Mouse (Mus musculus): ENCODE measurements around the gene Akr7a5. TPM values are rescaled to one million over a fixed set of nuclear protein-coding genes. Genes with fewer than 3 reads are reported as not detected.

Akr7a5 gene
- total RNA-seq, 2 experiments from 2014 or later, result 32.5 to 34.9 TPM

GRCm38 (mm10) chr4:139298671-139299366 lies 11.7 kb upstream of the Akr7a5 start:
- DNase-seq (ENCODE audit: low spot score), result no peak

- no peak for DNase-seq (ENCODE audit: low spot score)
These were observed 8.8 kb upstream of the Akr7a5 start for GRCm38 (mm10) chr4:139301780-139302179.

GRCm38 (mm10) chr4:139302241-139302640 lies 8.3 kb upstream of the Akr7a5 start:
- DNase-seq (ENCODE audit: low spot score), result no peak

GRCm38 (mm10) chr4:139305521-139305920 lies 5.0 kb upstream of the Akr7a5 start:
- no peak for DNase-seq (ENCODE audit: low spot score)

- no peak for DNase-seq (ENCODE audit: low spot score)
These were observed 2.6 kb upstream of the Akr7a5 start for GRCm38 (mm10) chr4:139307916-139308315.

- DNase-seq (ENCODE audit: low spot score), result no peak
These were observed 893 bp upstream of the Akr7a5 start for GRCm38 (mm10) chr4:139309651-139310050.

GRCm38 (mm10) chr4:139310899-139311701 lies 556 bp downstream of the Akr7a5 start:
- no peak for DNase-seq (ENCODE audit: low spot score)

- DNase-seq (ENCODE audit: low spot score), result no peak
These were observed 1.2 kb downstream of the Akr7a5 start for GRCm38 (mm10) chr4:139311707-139312106.

- DNase-seq (ENCODE audit: low spot score), result peak; percentile 27
These were observed 2.1 kb downstream of the Akr7a5 start for GRCm38 (mm10) chr4:139312632-139313031.

- DNase-seq (ENCODE audit: low spot score), result no peak
These were observed 7.9 kb downstream of the Akr7a5 start for GRCm38 (mm10) chr4:139318449-139318848.

- no peak for DNase-seq (ENCODE audit: low spot score)
These were observed 9.2 kb downstream of the Akr7a5 start for GRCm38 (mm10) chr4:139319740-139320139.

- peak; percentile 68 for DNase-seq (ENCODE audit: low spot score)
These were observed 20.1 kb downstream of the Akr7a5 start for GRCm38 (mm10) chr4:139330605-139331004.

- DNase-seq (ENCODE audit: low spot score), result no peak
These were observed 24.2 kb downstream of the Akr7a5 start for GRCm38 (mm10) chr4:139334631-139335295.

GRCm38 (mm10) chr4:139335507-139335906 lies 25.0 kb downstream of the Akr7a5 start:
- no peak for DNase-seq (ENCODE audit: low spot score)

- peak; percentile 73 for DNase-seq (ENCODE audit: low spot score)
These were observed 26.4 kb downstream of the Akr7a5 start for GRCm38 (mm10) chr4:139336822-139337483.

- DNase-seq (ENCODE audit: low spot score), result no peak
These were observed 27.6 kb downstream of the Akr7a5 start for GRCm38 (mm10) chr4:139338145-139338544.

- no peak for DNase-seq (ENCODE audit: low spot score)
These were observed 30.3 kb downstream of the Akr7a5 start for GRCm38 (mm10) chr4:139340835-139341234.

- DNase-seq (ENCODE audit: low spot score), result no peak
These were observed 31.2 kb downstream of the Akr7a5 start for GRCm38 (mm10) chr4:139341556-139342233.

GRCm38 (mm10) chr4:139343718-139344117 lies 33.2 kb downstream of the Akr7a5 start:
- DNase-seq (ENCODE audit: low spot score), result no peak

GRCm38 (mm10) chr4:139345416-139346019 lies 35.0 kb downstream of the Akr7a5 start:
- DNase-seq (ENCODE audit: low spot score), result no peak
